Mouse (Mus musculus): Measurements from ENCODE around the gene Nme8.

The Nme8 gene

GRCm38 (mm10) chr13:19697790-19698189 lies at the start of gene Nme8:
Gene Nme8, minus strand, starts transcription at chr13:19697794.
- no peak for DNase-seq (ENCODE audit: low spot score)

- no peak for DNase-seq (ENCODE audit: low spot score)
Observed at GRCm38 (mm10) chr13:19745741-19746140, 48.1 kb upstream of the Nme8 start.

GRCm38 (mm10) chr13:19744536-19744935 lies 46.9 kb upstream of the Nme8 start:
- no peak for DNase-seq (ENCODE audit: low spot score)

GRCm38 (mm10) chr13:19734597-19734996 lies 37.0 kb upstream of the Nme8 start:
- DNase-seq (ENCODE audit: low spot score) = no peak

GRCm38 (mm10) chr13:19730826-19731225 lies 33.2 kb upstream of the Nme8 start:
- peak; percentile 41 for DNase-seq (ENCODE audit: low spot score)

- no peak for DNase-seq (ENCODE audit: low spot score)
Observed at GRCm38 (mm10) chr13:19718954-19719353, 21.4 kb upstream of the Nme8 start.

GRCm38 (mm10) chr13:19717201-19717600 lies 19.6 kb upstream of the Nme8 start:
- no peak for DNase-seq (ENCODE audit: low spot score)

- DNase-seq (ENCODE audit: low spot score) = no peak
Observed at GRCm38 (mm10) chr13:19703806-19704205, 6.2 kb upstream of the Nme8 start.

- DNase-seq (ENCODE audit: low spot score) = no peak
Observed at GRCm38 (mm10) chr13:19701443-19702078, 4.0 kb upstream of the Nme8 start.

- no peak for DNase-seq (ENCODE audit: low spot score)
Observed at GRCm38 (mm10) chr13:19700733-19701442, 3.3 kb upstream of the Nme8 start.

- no peak for DNase-seq (ENCODE audit: low spot score)
Observed at GRCm38 (mm10) chr13:19698524-19699173, 1.1 kb upstream of the Nme8 start.

GRCm38 (mm10) chr13:19690417-19690816 lies 7.2 kb downstream of the Nme8 start:
- DNase-seq (ENCODE audit: low spot score) = no peak

- DNase-seq (ENCODE audit: low spot score) = no peak
Observed at GRCm38 (mm10) chr13:19689971-19690370, 7.6 kb downstream of the Nme8 start.

GRCm38 (mm10) chr13:19684007-19684406 lies 13.6 kb downstream of the Nme8 start:
- DNase-seq (ENCODE audit: low spot score) = peak; percentile 59

GRCm38 (mm10) chr13:19682879-19683640 lies 14.5 kb downstream of the Nme8 start:
- DNase-seq (ENCODE audit: low spot score) = no peak

- DNase-seq (ENCODE audit: low spot score) = no peak
Observed at GRCm38 (mm10) chr13:19674601-19675000, 23.0 kb downstream of the Nme8 start.

- no peak for DNase-seq (ENCODE audit: low spot score)
Observed at GRCm38 (mm10) chr13:19674025-19674424, 23.6 kb downstream of the Nme8 start.

- DNase-seq (ENCODE audit: low spot score) = no peak
Observed at GRCm38 (mm10) chr13:19668355-19669140, 29.0 kb downstream of the Nme8 start.

GRCm38 (mm10) chr13:19652405-19652804 lies 45.2 kb downstream of the Nme8 start:
- no peak for DNase-seq (ENCODE audit: low spot score)

- DNase-seq (ENCODE audit: low spot score) = no peak
Observed at GRCm38 (mm10) chr13:19649824-19650223, 47.8 kb downstream of the Nme8 start.

- DNase-seq (ENCODE audit: low spot score) = no peak
Observed at GRCm38 (mm10) chr13:19644225-19644624, 53.4 kb downstream of the Nme8 start.

GRCm38 (mm10) chr13:19643519-19643918 lies 54.1 kb downstream of the Nme8 start:
- DNase-seq (ENCODE audit: low spot score) = no peak

Data from testis, postnatal 10 days (tissue).